Mouse (Mus musculus): Measurements from ENCODE around the gene Max.

DNA sequence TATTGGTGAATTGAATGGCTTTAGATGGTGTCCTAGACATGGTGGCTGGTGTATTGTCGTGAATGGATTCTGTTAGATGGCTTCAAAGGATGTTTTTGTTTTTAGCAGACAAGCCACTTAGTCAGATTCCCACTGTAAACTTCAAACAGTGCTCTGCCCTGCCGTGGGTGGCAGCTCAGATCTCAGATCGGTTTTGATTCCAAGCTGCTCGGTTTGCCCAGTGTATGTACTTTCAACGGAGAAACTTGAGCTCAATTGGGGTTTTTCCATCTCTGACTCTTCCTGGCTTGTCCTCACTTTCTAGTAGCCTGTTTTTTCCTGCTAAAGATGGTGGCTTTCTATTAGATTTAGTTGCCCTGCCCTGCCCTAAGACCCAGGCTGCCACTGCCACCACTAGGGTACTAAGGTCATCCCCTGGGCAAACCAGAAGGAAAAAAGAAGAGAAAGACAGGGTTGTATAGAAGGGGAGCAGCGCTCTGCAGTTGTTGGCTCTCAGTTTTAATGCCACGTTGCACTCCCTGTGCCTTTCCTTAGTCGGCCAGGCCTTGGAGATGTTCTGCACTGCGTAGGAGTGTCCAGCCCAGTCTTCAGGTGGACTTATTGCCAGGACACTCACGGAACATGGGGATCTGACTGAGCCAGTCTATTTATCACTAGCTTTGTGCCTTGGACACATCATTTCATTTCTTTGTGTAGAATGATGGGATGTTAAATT is 62.6 kb downstream of the Max start:
- no peak for TF ChIP-seq POLR2A (IDR thresholded peaks at IDR 0.05; ENCODE audit: extremely low read depth, insufficient read depth, low read length)
- TF ChIP-seq CTCF (IDR thresholded peaks at IDR 0.05; ENCODE audit: low read depth, low read length): no peak
